Mouse (Mus musculus): ENCODE results near the gene Samd4b. TPM values are rescaled to one million over a fixed set of nuclear protein-coding genes. Genes with fewer than 3 reads are reported as not detected.

Gene Samd4b
- polyA plus RNA-seq, 1 experiment from 2014 or later: 25.2 TPM

- no peaks in the 10 kb centered on the region for H3K27me3 ChIP-seq (ENCODE audit: control insufficient read depth, insufficient read depth, low read length)
- H3K9me3 ChIP-seq (ENCODE audit: control insufficient read depth, low read length): no peaks in the 10 kb centered on the region
- H3K4me2 ChIP-seq (ENCODE audit: low read length): peak overlapping the region; percentile 92
- peak overlapping the region in 1 of 2 experiments; percentile 99 for H3K27ac ChIP-seq (replicated peaks in 1 of 2; ENCODE audit: control insufficient read depth in 1 of 2, insufficient read depth in 1 of 2, low read depth in 2 of 2, low read length in 2 of 2)
- peaks cover 38 to 49% of the 10 kb centered on the region in 2 experiments for H3K4me1 ChIP-seq (ENCODE audit: control insufficient read depth in 2 of 2, insufficient read depth in 2 of 2, low read length in 2 of 2)
- 71% methylated on average over 10 of the region's 10 CpGs for WGBS
- peak overlapping the region in 1 of 2 experiments; percentile 83; a peak in 2 of 4 replicates for H3K4me3 ChIP-seq (ENCODE audit: control insufficient read depth in 1 of 2, insufficient read depth in 1 of 2, low read depth in 1 of 2, low read length in 2 of 2)
- peaks cover 16% of the 10 kb centered on the region; the same call in 1 of the 2 replicates for H3K36me3 ChIP-seq (ENCODE audit: control insufficient read depth, insufficient read depth, low read length)
- peak overlapping the region; percentile 83 for H3K9ac ChIP-seq (ENCODE audit: low read length)
- ATAC-seq (ENCODE audit: insufficient number of reproducible peaks, insufficient read depth, low FRiP score, low read depth): no peak
Measured at GRCm38 (mm10) chr7:28374647-28375046, 223.3 kb downstream of the Samd4b start.

GRCm38 (mm10) chr7:28373891-28374495 lies 224.0 kb downstream of the Samd4b start:
- Histone ChIP-seq H3K9ac (ENCODE audit: low read length) (no peak overlapping the region), H3K9me3 (ENCODE audit: control insufficient read depth, low read length) (no peaks in the 10 kb centered on the region), H3K4me3 (ENCODE audit: control insufficient read depth in 1 of 2, insufficient read depth in 1 of 2, low read depth in 1 of 2, low read length in 2 of 2) (no peak overlapping the region), H3K27ac (replicated peaks in 1 of 2; ENCODE audit: control insufficient read depth in 1 of 2, insufficient read depth in 1 of 2, low read depth in 2 of 2, low read length in 2 of 2) (peak overlapping the region in 1 of 2 experiments; percentile 50; a peak in 2 of 4 replicates), H3K27me3 (ENCODE audit: control insufficient read depth, insufficient read depth, low read length) (no peaks in the 10 kb centered on the region), H3K4me2 (ENCODE audit: low read length) (no peak overlapping the region), H3K4me1 (ENCODE audit: control insufficient read depth in 2 of 2, insufficient read depth in 2 of 2, low read length in 2 of 2) (peaks cover 33 to 45% of the 10 kb centered on the region in 2 experiments), H3K36me3 (ENCODE audit: control insufficient read depth, insufficient read depth, low read length) (peaks cover 23% of the 10 kb centered on the region)
- 85% methylated on average over 7 of the region's 7 CpGs for WGBS
- ATAC-seq (ENCODE audit: insufficient number of reproducible peaks, insufficient read depth, low FRiP score, low read depth): no peak

- no peak; the same call in 1 of the 2 replicates for ATAC-seq (ENCODE audit: insufficient number of reproducible peaks, insufficient read depth, low FRiP score, low read depth)
- Histone ChIP-seq H3K36me3 (ENCODE audit: control insufficient read depth, insufficient read depth, low read length) (peaks cover 31% of the 10 kb centered on the region), H3K4me3 (ENCODE audit: control insufficient read depth in 1 of 2, insufficient read depth in 1 of 2, low read depth in 1 of 2, low read length in 2 of 2) (peak overlapping the region; percentile 55 to 73), H3K9me3 (ENCODE audit: control insufficient read depth, low read length) (no peaks in the 10 kb centered on the region), H3K27me3 (ENCODE audit: control insufficient read depth, insufficient read depth, low read length) (no peaks in the 10 kb centered on the region), H3K9ac (ENCODE audit: low read length) (peak overlapping the region; percentile 75), H3K27ac (replicated peaks in 1 of 2; ENCODE audit: control insufficient read depth in 1 of 2, insufficient read depth in 1 of 2, low read depth in 2 of 2, low read length in 2 of 2) (peak overlapping the region; percentile 89), H3K4me2 (ENCODE audit: low read length) (peak overlapping the region; percentile 67), H3K4me1 (ENCODE audit: control insufficient read depth in 2 of 2, insufficient read depth in 2 of 2, low read length in 2 of 2) (peaks cover 33 to 43% of the 10 kb centered on the region in 2 experiments)
- under 1% methylated on average over 9 of the region's 9 CpGs for WGBS
Measured at GRCm38 (mm10) chr7:28373131-28373581, 224.8 kb downstream of the Samd4b start.

- under 1% methylated on average over 66 of the region's 66 CpGs for WGBS
- peak within 1 kb of the TSS; percentile 89 for H3K27ac ChIP-seq (replicated peaks in 1 of 2; ENCODE audit: control insufficient read depth in 1 of 2, insufficient read depth in 1 of 2, low read depth in 2 of 2, low read length in 2 of 2)
- ATAC-seq (ENCODE audit: insufficient number of reproducible peaks, insufficient read depth, low FRiP score, low read depth): peak; percentile 83
- H3K4me3 ChIP-seq (ENCODE audit: control insufficient read depth in 1 of 2, insufficient read depth in 1 of 2, low read depth in 1 of 2, low read length in 2 of 2): peak within 1 kb of the TSS; percentile 73 to 77
- H3K27me3 ChIP-seq (ENCODE audit: control insufficient read depth, insufficient read depth, low read length): no peaks in the 10 kb centered on the region
- H3K9ac ChIP-seq (ENCODE audit: low read length): peak within 1 kb of the TSS; percentile 93
- H3K4me1 ChIP-seq (ENCODE audit: control insufficient read depth in 2 of 2, insufficient read depth in 2 of 2, low read length in 2 of 2): peaks cover 28 to 36% of the 10 kb centered on the region in 2 experiments
- peaks cover 33% of the 10 kb centered on the region for H3K36me3 ChIP-seq (ENCODE audit: control insufficient read depth, insufficient read depth, low read length)
- H3K4me2 ChIP-seq (ENCODE audit: low read length): peak within 1 kb of the TSS; percentile 95
- no peaks in the 10 kb centered on the region for H3K9me3 ChIP-seq (ENCODE audit: control insufficient read depth, low read length)
Measured at GRCm38 (mm10) chr7:28372251-28373108, 225.5 kb downstream of the Samd4b start, which contains the start of gene Plekhg2. Plekhg2 (minus strand) TSS chr7:28372599.

GRCm38 (mm10) chr7:28371514-28371989 lies 226.4 kb downstream of the Samd4b start:
- WGBS: under 1% methylated on average over 36 of the region's 43 CpGs
- peak overlapping the region; percentile 73 to 77 for H3K4me3 ChIP-seq (ENCODE audit: control insufficient read depth in 1 of 2, insufficient read depth in 1 of 2, low read depth in 1 of 2, low read length in 2 of 2)
- 0 out of 2 replicates have a peak, but pooled peaks have one; percentile 1 for ATAC-seq (ENCODE audit: insufficient number of reproducible peaks, insufficient read depth, low FRiP score, low read depth)
- no peaks in the 10 kb centered on the region for H3K27me3 ChIP-seq (ENCODE audit: control insufficient read depth, insufficient read depth, low read length)
- H3K9ac ChIP-seq (ENCODE audit: low read length): peak overlapping the region; percentile 93
- peak overlapping the region; percentile 86 to 89 for H3K27ac ChIP-seq (replicated peaks in 1 of 2; ENCODE audit: control insufficient read depth in 1 of 2, insufficient read depth in 1 of 2, low read depth in 2 of 2, low read length in 2 of 2)
- peaks cover 21 to 27% of the 10 kb centered on the region in 2 experiments for H3K4me1 ChIP-seq (ENCODE audit: control insufficient read depth in 2 of 2, insufficient read depth in 2 of 2, low read length in 2 of 2)
- H3K4me2 ChIP-seq (ENCODE audit: low read length): peak overlapping the region; percentile 95
- no peaks in the 10 kb centered on the region for H3K9me3 ChIP-seq (ENCODE audit: control insufficient read depth, low read length)
- peaks cover 36% of the 10 kb centered on the region for H3K36me3 ChIP-seq (ENCODE audit: control insufficient read depth, insufficient read depth, low read length)

- peaks cover 42% of the 10 kb centered on the region for H3K36me3 ChIP-seq (ENCODE audit: control insufficient read depth, insufficient read depth, low read length)
- ATAC-seq (ENCODE audit: insufficient number of reproducible peaks, insufficient read depth, low FRiP score, low read depth): no peak
- H3K27ac ChIP-seq (replicated peaks in 1 of 2; ENCODE audit: control insufficient read depth in 1 of 2, insufficient read depth in 1 of 2, low read depth in 2 of 2, low read length in 2 of 2): peak overlapping the region; percentile 49 to 89; a peak in 3 of 4 replicates
- peaks cover 18 to 22% of the 10 kb centered on the region in 2 experiments for H3K4me1 ChIP-seq (ENCODE audit: control insufficient read depth in 2 of 2, insufficient read depth in 2 of 2, low read length in 2 of 2)
- H3K27me3 ChIP-seq (ENCODE audit: control insufficient read depth, insufficient read depth, low read length): no peaks in the 10 kb centered on the region
- H3K9me3 ChIP-seq (ENCODE audit: control insufficient read depth, low read length): no peaks in the 10 kb centered on the region
- peak overlapping the region; percentile 73 to 77 for H3K4me3 ChIP-seq (ENCODE audit: control insufficient read depth in 1 of 2, insufficient read depth in 1 of 2, low read depth in 1 of 2, low read length in 2 of 2)
- 9% methylated on average over 11 of the region's 11 CpGs for WGBS
- H3K4me2 ChIP-seq (ENCODE audit: low read length): peak overlapping the region; percentile 95
- H3K9ac ChIP-seq (ENCODE audit: low read length): peak overlapping the region; percentile 93
Measured at GRCm38 (mm10) chr7:28370977-28371513, 226.9 kb downstream of the Samd4b start.

- no peak overlapping the region for H3K27ac ChIP-seq (replicated peaks in 1 of 2; ENCODE audit: control insufficient read depth in 1 of 2, insufficient read depth in 1 of 2, low read depth in 2 of 2, low read length in 2 of 2)
- peaks cover 51% of the 10 kb centered on the region for H3K36me3 ChIP-seq (ENCODE audit: control insufficient read depth, insufficient read depth, low read length)
- peaks cover 13 to 18% of the 10 kb centered on the region in 2 experiments for H3K4me1 ChIP-seq (ENCODE audit: control insufficient read depth in 2 of 2, insufficient read depth in 2 of 2, low read length in 2 of 2)
- no peak for ATAC-seq (ENCODE audit: insufficient number of reproducible peaks, insufficient read depth, low FRiP score, low read depth)
- peak overlapping the region; percentile 95 for H3K4me2 ChIP-seq (ENCODE audit: low read length)
- 88% methylated on average over 14 of the region's 14 CpGs for WGBS
- H3K9me3 ChIP-seq (ENCODE audit: control insufficient read depth, low read length): no peaks in the 10 kb centered on the region
- H3K9ac ChIP-seq (ENCODE audit: low read length): peak overlapping the region; percentile 93; the same call in 1 of the 2 replicates
- no peaks in the 10 kb centered on the region for H3K27me3 ChIP-seq (ENCODE audit: control insufficient read depth, insufficient read depth, low read length)
- peak overlapping the region; percentile 73 to 77; a peak in 2 of 4 replicates for H3K4me3 ChIP-seq (ENCODE audit: control insufficient read depth in 1 of 2, insufficient read depth in 1 of 2, low read depth in 1 of 2, low read length in 2 of 2)
Measured at GRCm38 (mm10) chr7:28370051-28370450, 227.9 kb downstream of the Samd4b start.
